Mouse (Mus musculus): ENCODE results near the gene Zfp738.
"Not testable (repeated sequence)": the region's sequence is repeated elsewhere in the genome, so short reads cannot be mapped to it uniquely, and the experiment has no call there.

Zfp738 gene

GRCm38 (mm10) chr13:67686971-67687370, at the start of gene Zfp738:
Gene Zfp738, minus strand, starts transcription at chr13:67687071.
- in situ Hi-C loops (cut with MboI; ENCODE audit: low sequenced_read_pairs) = loop anchor here (10.0 kb wide), 1 partner anchor 52 kb away; the partner anchor contains the start of genes Gm49345 and Zfp729a

- in situ Hi-C loops (cut with MboI; ENCODE audit: low sequenced_read_pairs) = not testable (repeated sequence)
These were observed 47.5 kb upstream of the Zfp738 start for GRCm38 (mm10) chr13:67734391-67734790.

- in situ Hi-C loops (cut with MboI; ENCODE audit: low sequenced_read_pairs) = not testable (repeated sequence)
These were observed 42.6 kb upstream of the Zfp738 start for GRCm38 (mm10) chr13:67729441-67729840.

- in situ Hi-C loops (cut with MboI; ENCODE audit: low sequenced_read_pairs) = no loop called here
These were observed 41.9 kb upstream of the Zfp738 start, which contains the start of gene Zfp65 for GRCm38 (mm10) chr13:67728641-67729318. Gene Zfp65, minus strand, starts transcription at chr13:67729173.

- in situ Hi-C loops (cut with MboI; ENCODE audit: low sequenced_read_pairs) = no loop called here
These were observed 41.2 kb upstream of the Zfp738 start for GRCm38 (mm10) chr13:67728106-67728505.

- in situ Hi-C loops (cut with MboI; ENCODE audit: low sequenced_read_pairs) = not testable (repeated sequence)
These were observed 38.5 kb upstream of the Zfp738 start for GRCm38 (mm10) chr13:67725331-67725730.

- in situ Hi-C loops (cut with MboI; ENCODE audit: low sequenced_read_pairs) = no loop called here
These were observed 37.1 kb upstream of the Zfp738 start for GRCm38 (mm10) chr13:67723848-67724479.

- in situ Hi-C loops (cut with MboI; ENCODE audit: low sequenced_read_pairs) = loop anchor here (10.0 kb wide), 1 partner anchor 49 kb away; the partner anchor contains the start of genes Gm49345 and Zfp729a
These were observed 3.0 kb downstream of the Zfp738 start for GRCm38 (mm10) chr13:67683841-67684240.

GRCm38 (mm10) chr13:67682959-67683735, 3.7 kb downstream of the Zfp738 start:
- in situ Hi-C loops (cut with MboI; ENCODE audit: low sequenced_read_pairs) = loop anchor here (10.0 kb wide), 1 partner anchor 48 kb away; the partner anchor contains the start of genes Gm49345 and Zfp729a

- in situ Hi-C loops (cut with MboI; ENCODE audit: low sequenced_read_pairs) = no loop called here
These were observed 12.0 kb downstream of the Zfp738 start for GRCm38 (mm10) chr13:67674902-67675301.

- in situ Hi-C loops (cut with MboI; ENCODE audit: low sequenced_read_pairs) = no loop called here
These were observed 34.4 kb downstream of the Zfp738 start for GRCm38 (mm10) chr13:67652496-67652895.

- in situ Hi-C loops (cut with MboI; ENCODE audit: low sequenced_read_pairs) = loop anchor here (10.0 kb wide), 1 partner anchor 47 kb away; the partner anchor contains the start of gene Zfp738
These were observed 49.4 kb downstream of the Zfp738 start, which contains the start of the genes Gm49345 and Zfp729a for GRCm38 (mm10) chr13:67637294-67638007. Gene Gm49345, minus strand, starts transcription at chr13:67637769. Gene Zfp729a, minus strand, starts transcription at chr13:67637791.

- in situ Hi-C loops (cut with MboI; ENCODE audit: low sequenced_read_pairs) = loop anchor here (25.0 kb wide), 1 partner anchor 227 kb away; the partner anchor contains the start of gene Gm10037
These were observed 76.8 kb downstream of the Zfp738 start for GRCm38 (mm10) chr13:67610108-67610507.

GRCm38 (mm10) chr13:67609066-67609876, 77.6 kb downstream of the Zfp738 start, which contains the start of gene Zfp729b:
Gene Zfp729b, minus strand, starts transcription at chr13:67609707.
- in situ Hi-C loops (cut with MboI; ENCODE audit: low sequenced_read_pairs) = loop anchor here (25.0 kb wide), 1 partner anchor 228 kb away; the partner anchor contains the start of gene Gm10037

Data from CH12F3 (cell line).